Mouse (Mus musculus) midbrain, embryonic 11.5 days (tissue): Measurements from ENCODE around the gene Aff3. TPM values are rescaled to one million over a fixed set of nuclear protein-coding genes. Genes with fewer than 3 reads are reported as not detected.

ENCODE experiments used
- ATAC-seq: fragments of 200-750 bp; cut with Nextera tagmentation; 2 replicates; pipeline ENCODE4 v1.8.0; 2017; ENCODE audit warnings: moderate TSS enrichment, moderate library complexity; ENCODE audit not compliant: low FRiP score
- DNase-seq: peaks from one replicate; pipeline ENCODE4 v3.0.0; 2015; ENCODE audit warnings: low spot score; ENCODE audit errors: missing footprints
- H3K27ac ChIP-seq: fragments of 300-500 bp; sonication (generic); 2 replicates; pipeline ENCODE4 v1.5.1; 2014; ENCODE audit warnings: low read depth, low read length
- H3K27me3 ChIP-seq: fragments of 300-500 bp; sonication (generic); 2 replicates; pipeline ENCODE4 v1.6.1; 2014; ENCODE audit warnings: mild to moderate bottlenecking, low read length, moderate library complexity, mixed read lengths; ENCODE audit not compliant: control insufficient read depth, insufficient read depth
- H3K36me3 ChIP-seq: fragments of 300-500 bp; sonication (generic); 2 replicates; pipeline ENCODE4 v1.6.1; 2014; ENCODE audit warnings: mild to moderate bottlenecking, low read length, moderate library complexity, mixed read lengths; ENCODE audit not compliant: control insufficient read depth, insufficient read depth
- H3K4me1 ChIP-seq: fragments of 300-500 bp; sonication (generic); 2 replicates; pipeline ENCODE4 v1.6.1; 2014; ENCODE audit warnings: low read length; ENCODE audit not compliant: control insufficient read depth, insufficient read depth
- H3K4me2 ChIP-seq: fragments of 300-500 bp; sonication (generic); 2 replicates; pipeline ENCODE4 v1.6.1; 2014; ENCODE audit warnings: mild to moderate bottlenecking, moderate library complexity
- H3K4me3 ChIP-seq: fragments of 300-500 bp; sonication (generic); 2 replicates; pipeline ENCODE4 v1.5.1; 2014; ENCODE audit warnings: low read depth, low read length
- H3K9ac ChIP-seq: fragments of 300-500 bp; sonication (generic); 2 replicates; pipeline ENCODE4 v1.6.1; 2014; ENCODE audit warnings: low read length
- H3K9me3 ChIP-seq: fragments of 300-500 bp; sonication (generic); 2 replicates; pipeline ENCODE4 v1.6.1; 2016; ENCODE audit warnings: low read length; ENCODE audit not compliant: control insufficient read depth
- WGBS: fragments of 180-500 bp; shearing (Covaris S2); extraction: QIAGEN DNeasy Blood & Tissue Kit; methylation state at CpG from one replicate; pipeline ENCODE4 v1.1.7; 2014; 5-methylcytosine and 5-hydroxymethylcytosine counted together
- polyA plus RNA-seq: library from polyadenylated mRNA; unstranded; fragments of >200 nt; fragmentation: Nextera tagmentation; extraction: Ambion mirVana; gene quantifications from 2 replicates; pipeline ENCODE4 v1.2.1, GENCODE M21; 2014

The Aff3 gene
- polyA plus RNA-seq, 1 experiment from 2014 or later: 16.3 TPM

- Histone ChIP-seq H3K27ac (no peak overlapping the region), H3K9me3 (no peaks in the 10 kb centered on the region), H3K4me2 (no peak overlapping the region), H3K27me3 (no peaks in the 10 kb centered on the region), H3K4me3 (no peak overlapping the region), H3K36me3 (no peaks in the 10 kb centered on the region), H3K4me1 (no peaks in the 10 kb centered on the region), H3K9ac (no peak overlapping the region)
- 88% methylated on average over 10 of the region's 10 CpGs for WGBS
- no peak for DNase-seq
- ATAC-seq: no peak
Observed at GRCm38 (mm10) chr1:38683158-38683721, 18.5 kb upstream of the Aff3 start.

GRCm38 (mm10) chr1:38679890-38680289 is 15.1 kb upstream of the Aff3 start:
- no peak for ATAC-seq
- no peak overlapping the region for H3K4me2 ChIP-seq
- DNase-seq: no peak
- H3K9me3 ChIP-seq: no peaks in the 10 kb centered on the region
- H3K4me1 ChIP-seq: no peaks in the 10 kb centered on the region
- H3K4me3 ChIP-seq: no peak overlapping the region
- H3K9ac ChIP-seq: no peak overlapping the region
- WGBS: 88% methylated on average over 8 of the region's 8 CpGs
- no peak overlapping the region for H3K27ac ChIP-seq
- H3K27me3 ChIP-seq: no peaks in the 10 kb centered on the region
- H3K36me3 ChIP-seq: no peaks in the 10 kb centered on the region

DNA sequence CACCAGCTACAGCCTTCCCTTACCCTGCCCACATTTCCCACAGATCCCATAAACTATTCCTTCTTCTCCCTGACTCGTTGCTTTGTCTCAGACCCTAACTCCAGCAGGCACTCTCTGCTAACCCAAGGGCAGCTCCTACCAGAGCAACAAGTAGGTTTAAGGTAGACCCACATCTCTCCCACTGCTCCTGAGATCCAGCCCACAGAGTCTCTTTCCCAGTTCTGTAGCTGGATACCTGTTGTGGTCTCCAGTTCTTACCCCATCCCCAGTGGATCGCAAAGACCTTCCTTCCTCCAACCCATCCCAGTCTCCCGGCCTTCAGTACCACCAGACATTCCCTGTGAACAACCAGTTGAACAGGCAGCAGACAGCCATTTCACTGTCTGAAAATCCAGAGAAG is 7.0 kb upstream of the Aff3 start:
- Histone ChIP-seq H3K4me3 (no peak overlapping the region), H3K4me1 (no peaks in the 10 kb centered on the region), H3K27ac (no peak overlapping the region), H3K9me3 (no peaks in the 10 kb centered on the region), H3K36me3 (no peaks in the 10 kb centered on the region), H3K27me3 (no peaks in the 10 kb centered on the region), H3K9ac (no peak overlapping the region), H3K4me2 (no peak overlapping the region)
- DNase-seq (no peak), ATAC-seq (no peak)
- WGBS: 87% methylated on average over 3 of the region's 3 CpGs

- no peak overlapping the region for H3K9ac ChIP-seq
- H3K4me3 ChIP-seq: no peak overlapping the region
- H3K4me2 ChIP-seq: no peak overlapping the region
- WGBS: 87% methylated on average over 5 of the region's 5 CpGs
- no peaks in the 10 kb centered on the region for H3K36me3 ChIP-seq
- no peak overlapping the region for H3K27ac ChIP-seq
- no peak for ATAC-seq
- no peak for DNase-seq
- no peaks in the 10 kb centered on the region for H3K27me3 ChIP-seq
- H3K4me1 ChIP-seq: no peaks in the 10 kb centered on the region
- H3K9me3 ChIP-seq: no peaks in the 10 kb centered on the region
Observed at GRCm38 (mm10) chr1:38671019-38671418, 6.3 kb upstream of the Aff3 start.

DNA sequence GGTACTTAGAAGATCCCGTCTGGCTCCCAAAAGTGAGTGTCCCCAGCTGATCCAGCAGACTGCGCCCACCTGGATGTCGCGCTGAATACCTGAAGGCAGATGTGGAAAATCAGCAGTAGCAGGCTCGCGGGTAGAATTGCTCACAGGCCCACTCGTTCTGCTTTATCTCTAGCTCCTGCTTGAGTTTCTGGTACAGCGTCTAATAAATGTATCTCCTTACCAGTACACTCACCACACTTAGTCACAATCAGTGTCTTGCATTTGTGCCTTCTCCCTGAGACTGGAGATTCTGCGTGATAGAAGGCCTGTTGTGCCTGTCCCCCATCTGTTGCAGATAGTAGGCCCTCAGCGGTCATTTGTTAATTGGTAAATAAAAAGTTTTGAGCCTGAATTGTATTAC is 3.6 kb upstream of the Aff3 start:
- ATAC-seq (no peak), DNase-seq (no peak)
- WGBS: 92% methylated on average over 10 of the region's 10 CpGs
- Histone ChIP-seq H3K9ac (no peak overlapping the region), H3K4me1 (no peaks in the 10 kb centered on the region), H3K27me3 (no peaks in the 10 kb centered on the region), H3K36me3 (no peaks in the 10 kb centered on the region), H3K4me2 (no peak overlapping the region), H3K4me3 (no peak overlapping the region), H3K9me3 (no peaks in the 10 kb centered on the region), H3K27ac (no peak overlapping the region)

GRCm38 (mm10) chr1:38667892-38668291 is 3.1 kb upstream of the Aff3 start:
- no peaks in the 10 kb centered on the region for H3K9me3 ChIP-seq
- no peak overlapping the region for H3K4me3 ChIP-seq
- 83% methylated on average over 9 of the region's 9 CpGs for WGBS

DNA sequence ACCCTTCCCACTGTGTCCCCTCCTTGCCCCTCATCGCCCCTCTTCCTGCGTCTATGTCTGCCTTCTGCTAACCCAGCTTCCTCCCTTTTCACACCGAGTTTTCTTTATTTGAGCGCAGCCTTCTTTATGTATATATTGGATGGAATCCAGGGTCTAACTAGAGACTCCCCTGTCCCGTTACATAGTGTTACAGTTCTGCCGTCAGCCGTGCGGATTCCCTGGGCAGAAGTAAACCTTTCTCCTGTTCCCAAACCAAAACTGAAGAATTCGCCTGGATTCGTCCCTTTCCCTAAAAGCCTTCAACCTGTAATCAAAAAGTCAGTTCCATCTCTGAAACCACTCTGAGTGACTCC is 2.0 kb upstream of the Aff3 start:
- Histone ChIP-seq H3K4me2 (no peak overlapping the region), H3K4me3 (no peak overlapping the region), H3K4me1 (no peaks in the 10 kb centered on the region), H3K27ac (no peak overlapping the region), H3K9ac (no peak overlapping the region), H3K27me3 (no peaks in the 10 kb centered on the region), H3K36me3 (no peaks in the 10 kb centered on the region), H3K9me3 (no peaks in the 10 kb centered on the region)
- ATAC-seq: no peak
- DNase-seq: no peak
- 91% methylated on average over 10 of the region's 10 CpGs for WGBS

More at GRCm38 (mm10) chr1:38667892-38668291, 3.1 kb upstream of the Aff3 start:
- Histone ChIP-seq H3K27me3 (no peaks in the 10 kb centered on the region), H3K4me2 (no peak overlapping the region), H3K4me1 (no peaks in the 10 kb centered on the region), H3K36me3 (no peaks in the 10 kb centered on the region), H3K27ac (no peak overlapping the region), H3K9ac (no peak overlapping the region)
- DNase-seq: no peak
- no peak for ATAC-seq

DNA sequence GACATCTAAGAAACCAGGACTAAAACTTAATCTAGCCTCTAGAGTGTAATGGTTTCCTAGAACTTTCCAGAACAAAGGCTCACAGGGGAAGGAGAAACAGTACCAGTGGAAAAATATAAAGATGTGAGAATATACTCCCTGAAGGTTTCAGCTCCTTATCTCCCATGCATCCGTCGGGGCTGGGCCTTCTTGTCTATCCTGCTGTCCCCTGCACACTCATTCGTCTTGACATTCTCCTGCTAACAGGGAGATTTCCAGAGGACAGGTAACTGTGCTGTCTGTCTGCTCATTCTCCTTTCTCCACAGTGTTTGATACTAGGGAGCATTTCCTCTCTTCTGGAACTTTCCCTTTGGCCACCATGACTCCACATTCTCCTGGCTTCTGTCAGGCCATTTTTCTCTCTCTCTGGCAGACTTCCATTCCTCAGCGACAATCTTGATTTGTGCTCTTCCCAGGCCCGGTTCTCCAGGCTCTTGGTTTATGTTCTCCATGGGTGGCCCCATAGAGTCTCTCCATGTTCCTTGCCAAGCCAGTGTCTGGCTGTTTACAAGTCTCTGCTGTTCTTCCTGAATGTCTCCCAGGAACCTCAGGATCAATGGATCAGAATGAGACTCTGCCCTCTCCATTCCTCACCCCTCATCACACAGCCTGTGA is 1.5 kb upstream of the Aff3 start:
- Histone ChIP-seq H3K4me3 (no peak overlapping the region), H3K27ac (no peak overlapping the region), H3K36me3 (no peaks in the 10 kb centered on the region), H3K9me3 (no peaks in the 10 kb centered on the region), H3K4me2 (no peak overlapping the region), H3K27me3 (no peaks in the 10 kb centered on the region), H3K9ac (no peak overlapping the region), H3K4me1 (no peaks in the 10 kb centered on the region)
- DNase-seq (no peak), ATAC-seq (no peak)
- WGBS: 83% methylated on average over 5 of the region's 5 CpGs

- no peak for DNase-seq
- no peak for ATAC-seq
- H3K36me3 ChIP-seq: no peaks in the 10 kb centered on the region
- WGBS: 93% methylated on average over 1 of the region's 1 CpGs
- no peak overlapping the region for H3K9ac ChIP-seq
- H3K4me3 ChIP-seq: no peak overlapping the region
- no peak overlapping the region for H3K4me2 ChIP-seq
- H3K9me3 ChIP-seq: no peaks in the 10 kb centered on the region
- H3K27ac ChIP-seq: no peak overlapping the region
- no peaks in the 10 kb centered on the region for H3K27me3 ChIP-seq
- no peaks in the 10 kb centered on the region for H3K4me1 ChIP-seq
Observed at GRCm38 (mm10) chr1:38665611-38666010, 856 bp upstream of the Aff3 start.
